Mouse (Mus musculus) bone marrow macrophage, adult 2 months (primary cell): Measurements from ENCODE around the gene Natd1.

Source experiments
- CTCF ChIP-seq: IDR thresholded peaks from 2 replicates; pipeline ENCODE4 v1.5.1; 2012; ENCODE audit warnings: low read depth, mild to moderate bottlenecking, low read length, moderate library complexity
- POLR2A ChIP-seq: IDR thresholded peaks from 2 replicates; pipeline ENCODE4 v1.6.1; 2012; ENCODE audit warnings: mild to moderate bottlenecking, low read depth, low read length, borderline replicate concordance

DNA sequence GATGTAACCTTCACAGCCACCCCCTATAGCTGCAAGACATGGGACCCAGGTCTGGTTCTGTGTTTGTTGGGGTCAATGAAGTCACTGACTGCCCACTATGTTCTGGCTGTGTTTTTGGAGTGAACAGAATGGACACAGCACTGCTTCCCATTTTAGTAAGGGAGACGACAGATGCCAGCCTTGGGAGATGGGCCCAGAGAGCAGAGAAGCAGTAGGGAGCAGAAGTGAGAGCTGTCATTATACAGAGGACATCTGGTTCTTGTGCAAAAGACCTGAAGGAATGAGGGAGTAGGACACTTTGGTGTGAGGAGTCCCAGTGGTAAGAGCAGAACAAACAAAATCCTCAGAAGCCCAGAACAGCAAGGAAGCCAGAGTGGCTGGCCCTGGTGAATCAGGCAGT lies 4.9 kb downstream of the Natd1 start:
- no peak for TF ChIP-seq POLR2A
- TF ChIP-seq CTCF, result no peak
